Mouse (Mus musculus): ENCODE results near the gene Tekt3.
A peak's percentile ranks its signal among the peaks of the same experiment; 100 is the strongest.

Gene Tekt3

DNA sequence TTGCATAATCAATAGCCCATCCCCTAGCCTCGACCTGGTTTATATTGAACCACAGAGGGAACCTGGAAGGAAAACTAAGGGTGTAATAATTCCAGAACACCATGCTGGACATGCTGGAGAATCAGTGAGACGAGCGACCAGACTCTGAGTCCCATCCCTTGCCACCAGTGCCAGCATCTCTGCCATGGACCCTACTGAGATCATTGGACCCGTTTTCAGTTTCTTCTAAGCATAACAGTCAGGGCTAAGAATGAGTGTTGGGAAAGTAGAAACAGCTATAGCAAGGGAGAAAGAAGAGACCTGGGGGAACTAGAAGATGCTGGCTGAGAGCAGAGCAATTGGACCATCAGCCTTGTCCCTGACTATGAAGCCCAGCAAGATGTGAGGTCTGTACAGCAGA, 66.1 kb downstream of the Tekt3 start:
- no peak for DNase-seq

DNA sequence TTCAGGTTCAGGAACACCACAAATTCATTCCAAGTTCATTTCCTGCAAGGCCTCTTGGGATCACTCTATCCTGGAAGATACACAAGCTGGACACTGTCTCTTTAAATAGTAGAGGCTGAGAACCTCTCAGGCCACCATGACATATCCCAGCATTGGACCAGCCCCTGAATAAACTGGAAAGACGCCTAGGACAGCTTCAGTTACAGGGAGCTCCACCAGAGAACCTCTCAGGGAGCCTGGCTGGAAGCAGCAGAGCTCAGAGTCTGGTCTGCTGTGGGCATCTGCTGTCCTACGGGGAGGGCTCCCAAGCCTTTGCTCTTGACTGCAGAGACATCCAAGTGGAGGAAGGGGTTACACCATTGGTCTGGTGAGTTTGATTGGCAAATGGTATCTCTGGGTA, 67.3 kb downstream of the Tekt3 start, which contains the start of gene Pmp22:
TSS of gene Pmp22 (plus strand) at position 199 of the 400 bp plus-strand sequence.
- DNase-seq = no peak

DNA sequence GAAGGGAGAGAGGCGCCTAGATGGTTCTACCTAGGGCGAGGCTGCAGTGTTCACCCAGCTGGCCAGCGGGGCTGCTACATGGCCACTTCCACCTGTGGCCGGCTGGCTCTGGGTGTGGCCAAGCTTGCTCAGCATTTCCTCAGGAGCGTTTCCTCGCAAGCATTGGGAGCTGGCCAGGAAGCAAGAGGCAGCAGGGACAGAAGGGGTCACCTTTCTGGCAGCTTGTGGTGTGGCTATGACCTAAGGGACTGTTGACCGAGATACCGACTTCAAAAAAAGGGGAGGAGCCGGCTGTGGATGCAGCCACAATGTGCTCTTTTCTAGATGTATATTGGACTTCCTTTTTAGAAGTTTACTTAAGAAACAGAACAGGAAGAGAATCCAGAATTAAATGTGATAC, 67.9 kb downstream of the Tekt3 start:
- DNase-seq = no peak

DNA sequence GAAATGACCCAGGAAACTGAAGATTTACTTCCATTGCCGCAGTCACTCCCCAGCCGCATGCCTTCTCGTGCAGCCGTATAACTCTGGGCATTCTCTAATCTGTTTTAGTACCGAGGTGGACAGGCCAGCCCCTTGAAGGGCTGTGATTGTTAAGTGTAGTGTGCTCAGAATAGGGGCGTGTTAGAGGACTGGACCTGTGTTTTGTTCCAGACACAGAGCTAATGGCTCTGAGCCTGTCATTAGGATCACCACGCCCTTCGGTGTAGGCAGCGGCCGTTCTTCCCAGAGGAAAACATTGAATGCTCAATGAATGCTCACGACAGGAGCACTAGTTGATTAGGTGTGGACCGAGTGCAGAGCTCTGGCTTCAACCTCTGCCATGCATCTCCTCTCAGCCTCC, 68.4 kb downstream of the Tekt3 start:
- no peak for DNase-seq

DNA sequence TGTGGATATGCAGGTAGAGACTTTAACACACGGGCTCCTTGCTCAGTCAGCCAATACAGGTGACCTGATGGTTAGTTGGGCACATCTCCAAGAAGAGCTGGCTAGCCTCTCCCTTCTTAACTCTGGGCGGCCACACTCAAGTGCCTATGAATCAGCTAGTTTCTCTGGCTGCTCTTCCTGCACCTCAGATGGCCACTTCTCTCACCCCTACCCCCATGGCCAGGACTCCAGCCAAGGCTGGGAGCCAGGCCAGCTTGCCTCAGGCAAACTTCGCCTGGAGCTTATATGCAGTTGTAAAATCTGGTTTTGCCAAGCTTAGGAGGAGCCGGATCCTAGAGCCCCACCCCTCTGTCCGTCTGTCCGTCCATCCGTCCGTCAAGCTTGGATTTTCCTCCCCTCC, 69.0 kb downstream of the Tekt3 start:
- peak; percentile 67 for DNase-seq

DNA sequence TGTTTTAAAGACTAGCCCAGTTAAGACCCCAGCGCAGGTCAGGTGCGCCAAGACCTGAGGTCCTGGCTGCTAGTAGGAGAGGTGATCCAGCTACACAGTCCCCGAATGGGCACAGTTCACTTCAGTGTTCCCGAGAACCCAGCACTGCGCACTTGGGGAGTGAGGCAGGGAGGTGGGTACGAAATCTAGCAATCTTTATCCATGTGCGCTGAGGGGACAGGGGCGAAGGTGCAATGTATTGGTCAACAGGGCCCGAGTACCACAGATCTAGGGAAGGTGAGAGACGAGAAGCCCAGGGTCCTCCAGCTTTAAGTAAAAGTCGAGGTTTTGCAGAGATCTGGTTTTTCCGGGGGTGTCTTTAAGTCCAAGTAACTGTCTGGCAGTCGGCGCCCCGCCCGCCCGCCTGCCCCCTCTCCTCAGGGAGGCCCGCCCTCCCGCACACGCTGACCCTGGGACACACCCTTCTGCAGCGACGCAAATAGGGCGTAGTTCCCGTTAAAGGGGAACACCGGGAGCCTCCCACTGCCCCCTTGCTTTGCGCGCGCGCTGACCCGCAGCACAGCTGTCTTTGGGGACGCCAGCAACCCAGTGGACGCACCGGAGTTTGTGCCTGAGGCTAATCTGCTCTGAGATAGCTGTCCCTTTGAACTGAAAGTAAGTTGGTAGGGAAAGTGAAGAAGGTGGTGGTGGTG, 69.7 kb downstream of the Tekt3 start:
- DNase-seq = no peak

DNA sequence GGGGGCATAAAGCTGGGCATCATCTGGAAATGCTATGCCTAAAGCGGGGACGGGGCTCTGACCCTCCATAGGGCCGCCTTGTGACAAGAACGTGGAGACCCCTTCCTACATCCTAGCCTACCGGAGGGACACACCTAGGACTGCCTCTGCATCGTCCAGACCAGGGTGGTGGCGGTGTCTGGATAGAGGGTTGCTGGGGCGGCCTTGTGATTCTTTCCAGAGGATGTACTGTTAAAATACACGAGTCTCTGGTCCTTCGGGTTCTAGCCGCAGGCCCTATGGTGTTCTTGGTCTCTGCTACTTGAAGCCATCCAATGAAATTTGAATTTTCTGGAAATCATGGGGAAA, 70.2 kb downstream of the Tekt3 start:
- no peak for DNase-seq

DNA sequence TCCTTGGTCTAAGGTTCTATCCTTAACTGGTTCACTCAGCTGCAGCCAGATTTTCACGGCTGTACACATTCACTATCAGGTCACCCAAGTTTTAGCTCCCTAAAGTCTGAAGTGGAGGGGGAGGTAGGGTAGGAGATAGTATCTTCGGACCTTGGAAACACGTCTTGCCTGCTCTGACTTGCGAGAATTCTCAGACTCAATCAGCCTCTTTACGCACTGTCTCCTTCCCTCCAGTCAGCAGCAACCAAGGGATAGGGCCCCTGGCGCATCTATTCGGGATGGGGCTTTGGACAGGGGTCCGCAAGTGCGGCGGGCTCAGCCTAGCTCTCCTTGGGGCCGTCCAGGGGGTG, 70.7 kb downstream of the Tekt3 start:
- DNase-seq = no peak

DNA sequence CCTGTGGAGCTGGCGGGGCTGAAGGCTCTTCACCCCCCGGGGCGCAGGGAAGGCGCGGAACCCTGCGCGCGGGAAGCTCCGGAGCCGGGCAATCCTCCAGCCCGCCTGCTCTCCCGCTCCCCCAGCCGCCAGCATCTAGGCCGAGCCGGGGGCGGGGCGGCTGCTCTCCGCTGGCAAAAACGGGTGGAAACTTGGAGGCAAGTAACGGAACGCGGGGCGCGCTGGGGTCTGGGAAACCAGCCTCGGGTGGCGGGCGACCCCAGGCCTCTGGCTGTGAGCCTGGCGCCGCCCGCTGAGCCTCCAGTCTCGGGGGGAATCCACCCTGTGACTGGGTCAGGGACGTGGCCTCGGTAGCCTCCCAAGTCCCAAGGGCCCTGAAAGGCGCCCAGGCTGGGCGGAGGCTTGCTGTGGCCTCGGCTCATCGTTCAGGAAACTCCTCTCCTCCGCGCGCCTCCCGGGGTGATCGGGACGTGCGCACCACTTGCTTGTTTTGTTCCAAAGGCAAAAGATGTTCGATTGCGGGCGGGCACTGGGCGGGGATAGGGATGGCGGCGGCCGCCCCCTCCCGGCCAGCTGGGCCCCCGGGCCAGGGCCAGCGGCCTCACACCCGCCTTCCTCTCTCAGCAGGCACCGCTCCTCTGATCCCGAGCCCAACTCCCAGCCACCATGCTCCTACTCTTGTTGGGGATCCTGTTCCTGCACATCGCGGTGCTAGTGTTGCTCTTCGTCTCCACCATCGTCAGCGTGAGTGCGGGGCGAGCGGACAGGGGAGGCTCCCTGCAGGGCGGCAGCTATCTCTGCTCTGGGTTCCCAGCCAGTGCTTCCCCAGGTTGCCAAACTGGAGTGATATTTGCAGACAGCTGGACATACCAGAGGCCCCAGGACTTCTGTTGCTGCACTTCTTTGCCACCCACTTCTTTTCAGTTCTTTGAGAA, 71.3 kb downstream of the Tekt3 start:
- peak; percentile 29 for DNase-seq

DNA sequence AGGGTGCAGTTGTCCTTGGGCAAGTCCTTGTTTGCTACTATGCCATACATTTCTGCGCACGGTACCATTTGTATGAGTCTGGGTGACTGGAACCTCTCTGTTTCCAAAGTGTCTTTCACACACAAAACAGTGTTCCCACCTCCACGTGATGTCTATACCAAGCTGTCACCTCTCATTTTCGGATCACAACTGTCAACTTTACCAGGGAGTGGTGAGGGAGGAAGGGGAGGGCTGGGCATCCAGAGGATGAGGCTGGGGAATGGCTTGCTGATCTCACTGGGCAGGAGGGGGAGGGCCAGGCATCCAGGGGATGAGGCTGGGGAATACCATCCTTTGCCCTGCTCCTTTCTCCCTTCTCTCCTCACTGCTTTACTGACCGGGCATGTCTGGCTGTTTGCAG, 72.6 kb downstream of the Tekt3 start:
- DNase-seq = no peak

DNA sequence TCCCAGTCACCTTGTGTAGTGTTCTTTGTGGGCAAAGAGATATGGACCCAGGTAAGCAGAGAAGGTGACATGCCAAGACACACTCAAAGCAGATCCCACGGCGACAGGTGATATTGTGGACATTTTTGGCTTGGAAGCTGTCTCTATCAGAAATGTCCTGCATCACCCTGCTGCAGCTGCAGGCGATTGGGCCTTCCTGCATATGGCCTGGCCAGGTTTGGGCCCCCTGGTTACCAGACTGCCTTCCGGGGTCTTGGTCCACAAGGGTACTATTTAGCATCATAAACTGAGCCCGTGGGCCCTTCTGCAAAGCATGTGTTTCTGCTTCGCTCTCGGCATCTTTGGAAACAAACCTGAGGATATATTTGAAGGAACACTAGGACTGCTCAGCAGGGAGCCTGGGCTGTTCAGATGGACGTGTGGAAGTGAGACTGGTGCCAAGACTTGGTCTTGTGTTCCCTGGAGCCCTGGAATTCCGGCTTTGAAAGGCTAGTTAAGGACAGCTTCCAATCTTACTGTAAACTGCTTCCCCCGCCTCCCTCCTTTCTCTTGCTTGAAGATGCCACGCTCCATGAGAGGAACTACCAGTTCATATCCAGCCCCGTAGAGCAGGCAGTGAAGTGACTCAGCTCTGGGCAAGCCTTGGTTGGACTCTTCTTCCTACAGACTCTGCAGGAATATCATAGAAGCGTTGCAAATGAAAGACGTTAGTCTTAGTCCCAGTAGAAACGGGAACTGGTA, 73.5 kb downstream of the Tekt3 start:
- DNase-seq = no peak

DNA sequence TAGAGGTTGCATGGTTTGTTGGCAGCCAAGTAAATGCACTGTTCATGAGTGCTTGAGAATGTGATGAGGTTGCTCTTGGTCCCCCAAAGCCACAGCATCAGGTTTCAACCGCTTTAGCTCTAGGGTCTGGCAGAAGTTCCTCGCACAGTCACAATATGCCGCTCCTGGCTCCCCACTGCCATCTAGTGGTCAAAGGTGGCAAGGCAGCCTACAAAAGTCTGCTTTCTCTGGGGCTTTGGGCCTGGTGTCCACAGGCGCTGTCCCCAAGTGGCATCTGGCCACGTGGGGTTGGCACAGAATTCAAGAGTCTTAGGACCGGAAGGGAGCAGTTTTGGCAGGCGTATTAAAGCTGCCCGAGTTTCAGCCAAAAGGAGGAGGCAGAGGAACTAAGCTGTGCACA, 74.2 kb downstream of the Tekt3 start:
- peak; percentile 81 for DNase-seq

DNA sequence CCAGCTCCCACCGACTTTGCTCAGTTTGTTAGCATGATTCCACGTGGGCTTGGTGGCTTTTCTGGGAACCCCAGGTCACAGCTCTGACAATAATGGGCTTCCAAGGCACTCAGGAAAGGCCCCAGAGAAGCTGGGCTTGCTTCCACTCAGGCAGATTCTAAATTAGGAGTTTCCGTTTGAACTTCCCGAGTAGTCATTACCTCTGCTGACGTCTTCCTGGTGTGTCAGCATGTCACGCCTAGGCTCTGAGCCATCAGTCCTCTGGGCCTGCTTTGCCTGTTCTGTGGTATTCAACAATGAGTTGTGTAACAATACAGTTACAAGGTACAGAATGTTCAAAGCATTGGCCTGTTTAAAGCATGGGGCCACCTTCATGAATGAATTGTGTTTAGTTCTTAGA, 74.8 kb downstream of the Tekt3 start:
- no peak for DNase-seq

DNA sequence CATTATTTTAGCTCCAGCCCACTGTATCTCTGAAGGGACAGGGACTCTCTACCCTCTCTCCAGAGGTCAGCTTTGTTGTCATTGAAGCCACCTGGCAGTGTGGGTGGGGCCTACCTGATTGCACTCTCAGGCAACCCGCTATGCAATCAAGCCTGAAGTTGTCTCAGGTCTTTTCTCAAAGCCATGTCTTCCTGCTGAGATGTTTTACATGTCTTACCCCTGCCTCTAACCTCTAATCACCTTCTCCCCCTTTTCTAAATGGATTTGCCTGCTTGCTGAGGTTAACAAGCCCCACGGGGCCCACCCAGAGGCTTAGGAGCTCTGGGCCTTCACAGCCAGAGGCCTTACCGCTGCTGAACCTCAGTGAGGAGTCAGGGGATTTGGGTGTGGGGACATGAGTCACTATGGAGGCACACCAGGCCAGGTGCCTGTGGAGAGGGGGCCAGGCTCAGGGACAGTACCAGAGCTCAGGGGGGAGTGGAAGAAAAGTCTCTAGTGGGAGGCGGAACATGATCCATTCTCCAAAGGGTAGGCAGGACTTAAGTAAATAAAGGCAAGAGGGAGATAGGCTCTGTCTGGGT, 75.5 kb downstream of the Tekt3 start:
- DNase-seq = no peak

DNA sequence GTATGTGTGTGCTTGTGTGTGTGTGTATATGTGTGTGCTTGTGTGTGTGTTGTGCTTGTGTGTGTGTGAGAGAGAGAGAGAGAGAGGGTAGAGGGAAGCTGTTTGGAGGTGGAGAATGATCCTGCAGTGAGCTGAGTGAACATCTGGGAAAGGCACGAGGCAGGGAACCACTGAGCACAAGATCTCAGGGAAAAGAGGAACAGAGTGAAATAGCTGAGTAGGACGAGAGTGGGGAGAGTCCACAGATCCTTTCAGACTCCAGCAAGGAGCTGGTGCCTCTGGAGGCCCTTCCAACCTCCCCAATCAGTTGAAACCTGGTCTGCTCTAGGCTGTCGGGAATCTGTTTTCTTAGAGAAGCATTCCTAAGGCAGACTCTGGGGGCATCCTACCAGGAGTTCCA, 77.3 kb downstream of the Tekt3 start:
- DNase-seq = no peak

DNA sequence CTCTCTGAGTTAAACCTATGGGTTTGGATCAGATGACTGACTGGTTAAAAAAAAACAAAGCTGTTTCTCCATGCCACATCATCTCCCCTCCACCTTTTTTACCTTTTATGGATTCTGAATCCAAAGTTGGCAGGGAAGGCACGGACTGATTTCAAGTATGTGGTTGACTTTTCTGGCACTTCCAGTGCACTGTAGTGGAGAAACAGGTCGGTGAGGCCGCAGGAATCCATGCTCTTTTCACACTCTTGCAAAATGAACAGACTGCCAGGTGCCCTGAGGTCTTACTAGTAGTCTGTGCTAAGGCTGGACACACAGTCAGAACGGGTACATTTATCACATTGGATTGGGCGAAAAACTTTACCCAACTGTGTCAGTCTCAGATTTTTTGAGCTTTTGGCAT, 80.9 kb downstream of the Tekt3 start:
- no peak for DNase-seq

DNA sequence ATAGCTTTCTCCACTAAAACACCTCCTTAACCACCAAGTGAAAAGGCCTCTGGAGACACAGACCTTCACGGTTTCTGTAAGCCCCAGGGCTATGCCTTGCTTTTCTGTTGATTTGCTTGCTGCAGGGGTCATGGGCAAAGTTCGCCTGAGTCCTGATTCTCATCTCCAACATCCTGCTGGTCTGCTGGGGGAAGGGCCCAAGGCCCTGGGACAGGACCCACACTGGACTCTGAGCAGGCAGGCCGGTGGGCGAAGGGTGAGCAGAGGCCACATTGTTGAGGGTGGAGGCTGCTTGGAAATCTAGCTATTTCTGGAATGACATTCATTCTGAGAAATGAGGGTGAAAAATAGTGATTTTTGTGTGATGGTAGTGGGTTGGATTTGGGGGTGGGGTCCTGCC, 81.4 kb downstream of the Tekt3 start:
- no peak for DNase-seq

DNA sequence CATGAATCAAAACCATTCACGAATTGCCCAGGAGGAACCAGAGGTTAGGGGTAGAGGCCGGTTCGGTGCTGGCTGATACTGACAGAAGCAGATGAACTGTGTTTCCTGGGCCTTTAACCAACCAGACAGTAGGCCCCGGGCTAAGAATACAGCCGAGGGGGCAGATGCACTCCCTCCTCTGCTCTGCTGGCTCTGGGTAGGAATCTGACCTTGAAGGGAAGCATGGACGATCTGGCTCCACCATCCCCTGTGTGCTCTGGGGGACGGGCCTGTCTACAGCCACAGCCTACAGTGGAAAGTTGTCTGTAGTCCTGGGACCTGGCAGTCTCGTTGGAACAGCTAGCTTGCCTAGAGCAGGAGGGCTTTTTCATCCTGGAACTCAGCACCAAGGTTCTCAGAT, 82.0 kb downstream of the Tekt3 start:
- no peak for DNase-seq
